Mouse (Mus musculus) left cerebral cortex, adult 9 months (tissue): ENCODE results near the gene 1700129C05Rik.

ENCODE experiments used
- DNase-seq, 2 experiments: peaks; one replicate each; pipeline ENCODE4 v3.0.0; 2022; ENCODE audit warnings: low spot score in 2 of 2

The 1700129C05Rik gene

GRCm38 (mm10) chr14:59142793-59143192 lies at the start of gene 1700129C05Rik:
Gene 1700129C05Rik (minus strand): TSS chr14:59142893.
- no peak for DNase-seq

DNA sequence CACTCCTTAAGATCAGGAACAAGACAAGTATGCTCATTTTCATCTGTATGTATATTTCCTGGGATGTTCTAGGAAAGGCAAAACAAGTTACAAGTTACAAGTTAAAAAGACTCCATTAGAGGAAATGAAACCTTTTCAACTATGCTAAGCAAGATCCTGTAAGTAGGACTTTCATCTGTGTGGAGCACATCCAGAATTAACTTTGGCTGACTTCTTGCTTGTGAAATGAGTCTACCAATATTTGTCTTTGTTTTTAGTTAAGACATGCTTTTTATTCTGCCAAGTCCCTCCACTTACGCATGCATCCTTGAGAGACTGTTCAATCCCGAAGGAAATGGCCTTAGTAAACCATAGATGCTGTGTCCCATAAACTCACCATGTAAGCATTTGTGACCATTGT lies 43.4 kb upstream of the 1700129C05Rik start:
- no peak for DNase-seq

DNA sequence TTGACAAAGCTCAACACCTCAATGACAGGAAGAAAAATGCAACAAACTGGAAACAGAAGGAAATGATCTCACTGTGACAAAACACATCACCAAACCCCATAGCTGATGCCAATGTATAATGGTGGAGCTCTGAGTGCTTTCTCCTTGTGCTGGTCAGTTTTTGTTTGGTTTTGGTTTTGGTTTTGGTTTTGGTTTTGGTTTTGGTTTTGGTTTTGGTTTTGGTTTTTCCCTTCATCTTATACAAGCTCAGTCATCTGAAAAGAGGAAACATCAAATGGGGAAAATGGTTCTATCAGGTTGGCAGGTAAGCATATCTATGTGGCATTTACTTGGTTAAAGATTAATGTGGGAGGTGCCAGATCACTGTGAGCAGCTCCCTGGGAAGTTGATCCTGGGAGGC lies 42.8 kb upstream of the 1700129C05Rik start:
- DNase-seq = no peak

- no peak for DNase-seq
Measured at GRCm38 (mm10) chr14:59182732-59183131, 40.0 kb upstream of the 1700129C05Rik start.

DNA sequence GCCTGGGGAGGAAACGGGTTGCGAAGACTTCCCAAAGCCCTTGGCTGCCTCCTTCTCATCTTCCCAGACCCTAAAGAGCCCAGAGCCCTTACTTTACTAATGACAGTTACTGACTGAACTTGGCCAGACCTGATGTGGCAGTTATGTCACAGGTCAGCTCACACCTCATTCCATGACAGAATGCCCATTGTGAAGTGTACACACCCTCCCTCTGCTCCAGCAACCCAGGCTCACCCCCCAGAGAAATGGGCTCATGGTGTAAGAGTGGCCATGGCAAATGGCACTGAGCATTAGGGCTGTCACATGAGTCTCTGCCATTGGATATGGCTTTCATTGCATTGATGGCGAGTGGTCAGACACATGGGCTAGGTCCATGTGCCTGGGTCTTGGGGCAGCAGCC lies 36.0 kb upstream of the 1700129C05Rik start, which contains the start of gene Gm5142:
Gene Gm5142, minus strand, starts transcription at position 101 of the 400 bp plus-strand sequence.
- DNase-seq = no peak

DNA sequence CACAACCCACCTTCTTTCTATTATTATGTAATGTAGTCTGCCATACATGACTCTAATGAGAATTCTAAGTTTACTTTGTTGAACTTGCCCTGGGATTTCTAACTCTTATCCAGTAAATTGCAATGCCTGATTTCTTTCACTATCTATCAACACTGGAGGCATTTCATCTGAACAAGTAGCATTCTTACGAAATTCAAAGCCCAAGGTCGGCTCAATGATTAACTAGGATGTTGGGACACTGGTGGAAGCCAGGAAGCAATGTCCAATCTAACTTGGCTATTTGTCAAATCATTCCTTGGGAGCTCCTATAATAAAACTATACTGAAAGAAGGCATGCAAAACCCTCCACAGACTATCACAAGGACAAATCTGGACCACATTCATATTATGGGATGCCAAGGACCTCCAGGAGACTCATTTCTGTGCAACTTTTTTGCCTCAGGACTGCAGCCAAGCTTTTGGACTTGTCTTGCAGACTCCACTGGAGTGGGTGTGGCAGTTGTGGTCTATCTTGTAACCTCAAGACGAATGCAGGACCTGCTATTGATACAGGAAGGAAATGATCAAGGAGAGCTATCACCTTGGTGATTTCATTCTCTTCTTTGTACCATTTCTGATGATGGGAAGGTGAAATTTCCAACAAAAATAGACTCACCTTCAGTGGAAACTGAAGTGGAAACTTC lies 14.5 kb upstream of the 1700129C05Rik start:
- no peak for DNase-seq

DNA sequence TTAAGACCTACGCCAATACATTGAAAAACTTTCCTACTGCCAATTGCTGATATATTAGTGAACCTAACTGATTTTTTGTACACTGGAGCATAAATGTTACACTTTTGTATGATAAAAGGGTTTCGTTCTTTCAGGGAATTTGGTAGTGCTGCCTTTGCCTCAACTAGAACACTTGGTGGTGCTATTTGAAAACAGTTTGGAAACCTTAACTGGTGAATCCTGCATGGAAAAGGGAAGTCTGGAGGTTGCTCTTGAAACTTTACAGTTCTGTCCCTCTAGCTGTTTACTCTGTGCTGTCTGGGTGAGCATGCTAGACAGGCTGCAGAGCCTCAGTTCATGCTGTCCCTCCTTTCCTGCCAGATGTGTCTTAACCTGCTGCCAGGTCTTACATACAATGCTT lies 12.9 kb upstream of the 1700129C05Rik start:
- peak in 1 of 2 experiments; percentile 2 for DNase-seq

GRCm38 (mm10) chr14:59114281-59114680 lies 28.4 kb downstream of the 1700129C05Rik start:
- DNase-seq = no peak

DNA sequence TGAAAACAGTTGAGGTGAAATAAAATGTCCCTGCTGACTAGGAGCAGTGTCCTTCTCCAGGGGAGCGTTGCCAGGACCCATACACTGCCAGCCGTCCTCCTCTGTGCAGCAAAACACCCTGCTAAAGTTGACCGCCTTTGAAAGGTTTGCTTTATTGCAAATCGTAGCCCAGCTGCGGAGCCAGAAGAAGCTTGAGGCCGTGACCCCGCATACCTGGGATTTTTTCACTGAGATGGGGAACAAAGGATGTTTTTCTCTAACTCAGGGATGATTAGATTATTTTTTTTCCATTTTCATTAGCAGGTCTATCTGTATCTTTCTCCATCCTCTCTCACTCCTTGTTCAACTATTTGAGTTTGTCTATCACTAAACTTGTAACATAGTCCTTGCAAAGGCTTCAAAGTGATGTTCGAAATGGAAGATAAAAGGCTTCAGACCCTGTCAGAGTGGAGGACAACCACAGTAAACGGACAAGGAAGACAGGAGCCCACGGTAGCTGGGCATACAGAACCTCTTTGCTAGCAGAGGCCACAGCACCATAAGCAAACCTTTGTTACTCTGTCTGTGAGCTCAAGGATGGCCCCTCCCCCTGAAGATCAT lies 38.6 kb downstream of the 1700129C05Rik start:
- DNase-seq = no peak

DNA sequence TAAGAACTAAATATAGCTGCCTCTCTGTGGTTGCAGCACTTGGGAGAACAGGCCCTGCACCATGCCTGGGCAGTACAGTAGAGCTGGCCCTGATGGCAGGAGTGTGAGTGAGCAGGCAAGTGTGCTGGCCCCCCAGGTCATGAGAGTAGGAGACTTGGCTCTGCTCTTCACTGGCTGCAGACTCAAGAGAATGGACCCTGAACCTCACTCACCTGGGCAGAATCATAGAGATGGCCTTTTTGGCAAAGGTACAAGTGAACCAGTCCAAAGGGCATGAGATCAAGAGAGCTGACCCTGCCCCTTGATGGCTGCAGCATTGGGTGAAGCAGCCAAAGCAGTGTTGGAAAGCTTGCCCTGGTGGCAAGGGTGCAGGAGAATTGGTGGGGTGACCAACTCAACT lies 49.1 kb downstream of the 1700129C05Rik start:
- DNase-seq = no peak

- DNase-seq = peak in 1 of 2 experiments; percentile 30
Measured at GRCm38 (mm10) chr14:59084396-59084795, 58.3 kb downstream of the 1700129C05Rik start.
